Mouse (Mus musculus) mouse trophoblast stem cell (cell line): ENCODE results near the gene Mat1a.

Experiments used
- in situ Hi-C, 2 experiments: fragments of 300-500 bp; cut with MseI, MboI; formaldehyde crosslinking; loops; 2 replicates in 1 of 2; 3 replicates in 1 of 2; pipeline ENCODE4 v1.15.1; 2025

Gene Mat1a

GRCm38 (mm10) chr14:41104853-41105444 is at the start of gene Mat1a:
Mat1a (plus strand) TSS chr14:41105035.
- in situ Hi-C loops, result no loop called here

GRCm38 (mm10) chr14:41065168-41065567 is 39.7 kb upstream of the Mat1a start:
- in situ Hi-C loops, result no loop called here

GRCm38 (mm10) chr14:41066416-41066815 is 38.4 kb upstream of the Mat1a start:
- in situ Hi-C loops, result no loop called here

- in situ Hi-C loops, result no loop called here
Observed at GRCm38 (mm10) chr14:41069108-41069507, 35.7 kb upstream of the Mat1a start, which contains the start of gene Dydc2. Dydc2 (minus strand) TSS chr14:41069208.

- in situ Hi-C loops, result no loop called here
Observed at GRCm38 (mm10) chr14:41070343-41070742, 34.5 kb upstream of the Mat1a start.

- in situ Hi-C loops, result no loop called here
Observed at GRCm38 (mm10) chr14:41072229-41072943, 32.4 kb upstream of the Mat1a start, which contains the start of gene Dydc1. Dydc1 (plus strand) TSS chr14:41072911.

- in situ Hi-C loops, result no loop called here
Observed at GRCm38 (mm10) chr14:41072944-41073275, 31.9 kb upstream of the Mat1a start.

- in situ Hi-C loops, result no loop called here
Observed at GRCm38 (mm10) chr14:41082408-41082807, 22.4 kb upstream of the Mat1a start.

GRCm38 (mm10) chr14:41087509-41087908 is 17.3 kb upstream of the Mat1a start:
- in situ Hi-C loops, result no loop called here

- in situ Hi-C loops, result loop anchor here (5.0 kb wide), 1 partner anchor 72 kb away; no protein-coding TSS in a partner anchor
Observed at GRCm38 (mm10) chr14:41090777-41091176, 14.1 kb upstream of the Mat1a start.

- in situ Hi-C loops, result loop anchor here (5.0 kb wide), 1 partner anchor 68 kb away; no protein-coding TSS in a partner anchor
Observed at GRCm38 (mm10) chr14:41094114-41094513, 10.7 kb upstream of the Mat1a start.

- in situ Hi-C loops, result no loop called here
Observed at GRCm38 (mm10) chr14:41096296-41096860, 8.5 kb upstream of the Mat1a start.

GRCm38 (mm10) chr14:41098726-41099125 is 6.1 kb upstream of the Mat1a start:
- in situ Hi-C loops, result no loop called here

GRCm38 (mm10) chr14:41100712-41101111 is 4.1 kb upstream of the Mat1a start:
- in situ Hi-C loops, result no loop called here

- in situ Hi-C loops, result no loop called here
Observed at GRCm38 (mm10) chr14:41101242-41101641, 3.6 kb upstream of the Mat1a start.

GRCm38 (mm10) chr14:41102269-41102668 is 2.6 kb upstream of the Mat1a start:
- in situ Hi-C loops, result no loop called here

- in situ Hi-C loops, result no loop called here
Observed at GRCm38 (mm10) chr14:41111031-41111668, 6.3 kb downstream of the Mat1a start.

GRCm38 (mm10) chr14:41112944-41113343 is 8.1 kb downstream of the Mat1a start:
- in situ Hi-C loops, result no loop called here

- in situ Hi-C loops, result no loop called here
Observed at GRCm38 (mm10) chr14:41116271-41116670, 11.4 kb downstream of the Mat1a start.

GRCm38 (mm10) chr14:41124683-41125082 is 19.8 kb downstream of the Mat1a start:
- in situ Hi-C loops, result loop anchor here in 1 of 2 experiments (5.0 kb wide), 1 partner anchor 38 kb away; no protein-coding TSS in a partner anchor

- in situ Hi-C loops, result loop anchor here in 1 of 2 experiments (5.0 kb wide), 1 partner anchor 34 kb away; no protein-coding TSS in a partner anchor
Observed at GRCm38 (mm10) chr14:41127997-41128396, 23.2 kb downstream of the Mat1a start.

GRCm38 (mm10) chr14:41131540-41131939 is 26.7 kb downstream of the Mat1a start, which contains the start of gene Sftpa1:
Sftpa1 (plus strand) TSS chr14:41131782.
- in situ Hi-C loops, result no loop called here
